Mouse (Mus musculus): ENCODE results near the gene Spns1. TPM values are rescaled to one million over a fixed set of nuclear protein-coding genes. Genes with fewer than 3 reads are reported as not detected.
"Not testable (repeated sequence)": the region's sequence is repeated elsewhere in the genome, so short reads cannot be mapped to it uniquely, and the experiment has no call there.

Spns1 gene
- polyA plus RNA-seq, 1 experiment from 2014 or later: 66.8 TPM

DNA sequence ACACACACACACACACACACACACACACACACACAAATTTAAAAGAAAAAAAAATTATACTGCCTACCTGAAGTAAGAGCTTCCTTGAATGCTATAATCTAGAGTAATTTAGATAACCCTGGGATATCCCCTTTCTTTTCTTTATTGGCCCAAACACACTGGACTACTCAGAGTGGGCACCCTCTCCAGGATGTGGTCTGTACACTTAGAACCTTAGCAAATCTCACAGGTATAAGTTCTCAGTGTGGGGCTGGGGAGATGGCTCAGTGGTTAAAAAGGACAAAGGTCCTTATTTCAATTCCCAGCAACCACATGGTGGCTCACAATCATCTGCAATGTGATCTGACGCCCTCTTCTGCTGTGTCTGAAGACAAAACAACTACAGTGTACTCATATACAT lies 30.2 kb downstream of the Spns1 start:
- no peak for DNase-seq (ENCODE audit: low spot score)
- WGBS: 52% methylated on average over 1 of the region's 1 CpGs
- H3K4me3 ChIP-seq: no peak overlapping the region
- no peaks in the 10 kb centered on the region for H3K9me3 ChIP-seq
- H3K27ac ChIP-seq: no peak overlapping the region
- H3K4me1 ChIP-seq (replicated peaks): peaks cover 11% of the 10 kb centered on the region; the same call in 1 of the 2 replicates
- no peaks in the 10 kb centered on the region for H3K27me3 ChIP-seq (ENCODE audit: insufficient read depth, poor library complexity, severe bottlenecking)
- no peaks in the 10 kb centered on the region for H3K36me3 ChIP-seq

DNA sequence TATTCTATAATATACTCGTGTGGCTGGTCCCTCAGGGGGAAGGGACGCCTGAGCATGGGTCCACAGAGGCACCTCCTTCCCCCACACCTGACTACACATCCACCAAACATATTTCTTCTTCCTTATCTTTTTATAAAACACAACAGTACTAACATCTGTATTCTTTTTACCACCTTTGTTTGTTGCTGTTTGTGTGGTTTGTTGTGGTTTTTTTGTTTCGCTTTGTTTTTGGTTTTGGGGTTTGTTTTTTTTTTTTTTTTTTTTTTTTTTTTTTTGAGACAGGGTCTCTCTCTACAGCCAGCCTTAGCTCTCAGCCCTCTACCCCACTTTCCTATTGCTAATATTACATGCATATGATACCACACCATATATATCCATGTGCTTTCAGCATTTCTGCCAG lies 31.3 kb downstream of the Spns1 start:
- WGBS: 51% methylated on average over 3 of the region's 3 CpGs
- Histone ChIP-seq H3K4me3 (no peak overlapping the region), H3K4me1 (replicated peaks) (0 out of 2 replicates have a peak, but pooled peaks cover 4% of the 10 kb centered on the region), H3K9me3 (no peaks in the 10 kb centered on the region), H3K36me3 (no peaks in the 10 kb centered on the region), H3K27ac (no peak overlapping the region), H3K27me3 (ENCODE audit: insufficient read depth, poor library complexity, severe bottlenecking) (no peaks in the 10 kb centered on the region)
- no peak for DNase-seq (ENCODE audit: low spot score)

DNA sequence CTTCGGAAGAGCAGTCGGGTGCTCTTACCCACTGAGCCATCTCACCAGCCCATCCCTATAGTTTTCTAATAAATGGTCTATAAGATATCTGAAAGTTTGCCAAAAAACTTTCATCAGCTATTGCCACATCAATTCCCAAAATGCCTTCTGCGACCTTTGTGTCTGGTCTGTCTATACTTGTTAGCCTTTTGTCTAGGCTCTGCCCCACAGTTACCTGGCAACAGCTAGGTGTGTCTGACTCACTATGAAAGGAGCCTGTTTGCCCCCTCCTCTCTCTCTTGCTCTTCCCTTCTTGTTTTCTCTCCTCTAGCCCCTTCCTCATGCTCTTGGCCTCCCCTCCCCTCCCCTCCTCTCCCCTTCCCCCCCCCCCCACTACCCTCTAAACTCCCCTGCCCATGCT lies 31.7 kb downstream of the Spns1 start:
- DNase-seq (ENCODE audit: low spot score): no peak
- WGBS: 70% methylated on average over 3 of the region's 3 CpGs
- Histone ChIP-seq H3K4me3 (no peak overlapping the region), H3K9me3 (no peaks in the 10 kb centered on the region), H3K36me3 (no peaks in the 10 kb centered on the region), H3K27ac (no peak overlapping the region), H3K27me3 (ENCODE audit: insufficient read depth, poor library complexity, severe bottlenecking) (no peaks in the 10 kb centered on the region), H3K4me1 (replicated peaks) (0 out of 2 replicates have a peak, but pooled peaks cover under 1% of the 10 kb centered on the region)

DNA sequence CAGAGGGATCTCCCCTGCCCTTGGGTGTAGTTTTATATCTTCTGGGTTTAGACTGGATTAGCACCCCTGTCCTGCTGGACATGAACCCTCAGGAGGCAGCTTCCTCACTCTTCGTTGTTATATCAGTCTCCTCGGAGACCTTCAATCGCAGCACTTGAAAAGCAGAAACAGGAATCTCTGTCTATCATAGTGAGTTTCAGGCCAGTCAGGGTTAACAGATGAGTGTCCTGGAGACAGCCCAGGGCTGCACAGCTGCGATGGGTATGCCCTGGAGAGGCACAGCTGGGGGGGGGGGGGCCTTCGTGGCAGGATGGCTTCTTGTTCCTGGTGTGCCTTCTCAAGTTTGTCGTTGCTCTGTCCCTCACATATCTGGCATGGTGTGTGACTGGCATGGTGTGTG lies 36.4 kb downstream of the Spns1 start:
- no peaks in the 10 kb centered on the region for H3K36me3 ChIP-seq
- WGBS: 57% methylated on average over 6 of the region's 6 CpGs
- H3K9me3 ChIP-seq: no peaks in the 10 kb centered on the region
- H3K4me3 ChIP-seq: no peak overlapping the region
- H3K27ac ChIP-seq: no peak overlapping the region
- no peak for DNase-seq (ENCODE audit: low spot score)
- H3K4me1 ChIP-seq (replicated peaks): no peaks in the 10 kb centered on the region
- no peaks in the 10 kb centered on the region for H3K27me3 ChIP-seq (ENCODE audit: insufficient read depth, poor library complexity, severe bottlenecking)

DNA sequence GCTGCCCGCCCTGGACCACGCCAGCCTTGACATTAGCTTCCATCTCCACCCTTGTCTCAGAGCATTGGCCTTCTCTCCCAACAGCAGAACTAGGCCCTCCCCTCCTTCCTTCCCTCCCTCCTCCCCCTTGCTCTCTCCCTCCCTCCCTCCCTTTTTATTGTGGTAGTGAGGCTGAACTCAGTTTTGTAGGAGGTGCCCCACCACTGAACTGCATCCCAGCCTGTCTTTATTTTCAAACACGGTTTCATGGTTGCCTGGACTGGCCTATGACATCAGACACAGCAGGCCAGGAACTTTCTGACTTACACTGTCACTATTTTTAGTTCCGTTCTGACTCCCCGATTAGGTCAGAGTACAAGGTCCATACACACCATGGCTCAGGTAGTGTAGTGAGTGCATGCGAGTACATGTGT lies 37.0 kb downstream of the Spns1 start:
- Histone ChIP-seq H3K9me3 (no peaks in the 10 kb centered on the region), H3K4me1 (replicated peaks) (no peaks in the 10 kb centered on the region), H3K27me3 (ENCODE audit: insufficient read depth, poor library complexity, severe bottlenecking) (no peaks in the 10 kb centered on the region), H3K27ac (no peak overlapping the region), H3K36me3 (no peaks in the 10 kb centered on the region), H3K4me3 (no peak overlapping the region)
- 79% methylated on average over 6 of the region's 6 CpGs for WGBS
- DNase-seq (ENCODE audit: low spot score): no peak

DNA sequence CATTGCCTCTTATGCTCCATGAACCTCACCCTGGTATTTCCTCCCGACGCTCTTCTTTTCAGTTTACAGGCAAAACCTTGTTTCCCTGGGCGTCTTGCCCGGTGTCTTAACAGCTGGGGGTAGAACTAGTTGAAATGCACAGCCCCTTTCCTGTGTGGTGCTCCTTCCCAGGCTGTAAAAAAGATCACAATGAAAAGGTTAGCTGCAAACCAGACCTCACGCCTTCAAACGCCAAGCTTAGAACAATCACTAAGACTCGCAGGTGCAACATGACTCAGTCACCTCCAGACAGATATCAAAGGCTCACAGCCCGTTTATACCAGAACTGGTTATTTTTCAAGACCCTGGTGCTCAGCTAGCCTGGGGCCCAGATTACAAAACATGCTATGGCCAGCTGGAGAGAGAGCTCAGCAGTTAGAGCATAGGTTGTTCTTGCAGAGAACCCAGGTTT lies 37.7 kb downstream of the Spns1 start:
- H3K36me3 ChIP-seq: no peaks in the 10 kb centered on the region
- no peak overlapping the region for H3K27ac ChIP-seq
- no peak for DNase-seq (ENCODE audit: low spot score)
- no peaks in the 10 kb centered on the region for H3K27me3 ChIP-seq (ENCODE audit: insufficient read depth, poor library complexity, severe bottlenecking)
- H3K9me3 ChIP-seq: no peaks in the 10 kb centered on the region
- H3K4me3 ChIP-seq: no peak overlapping the region
- no peaks in the 10 kb centered on the region for H3K4me1 ChIP-seq (replicated peaks)
- WGBS: 85% methylated on average over 8 of the region's 8 CpGs

DNA sequence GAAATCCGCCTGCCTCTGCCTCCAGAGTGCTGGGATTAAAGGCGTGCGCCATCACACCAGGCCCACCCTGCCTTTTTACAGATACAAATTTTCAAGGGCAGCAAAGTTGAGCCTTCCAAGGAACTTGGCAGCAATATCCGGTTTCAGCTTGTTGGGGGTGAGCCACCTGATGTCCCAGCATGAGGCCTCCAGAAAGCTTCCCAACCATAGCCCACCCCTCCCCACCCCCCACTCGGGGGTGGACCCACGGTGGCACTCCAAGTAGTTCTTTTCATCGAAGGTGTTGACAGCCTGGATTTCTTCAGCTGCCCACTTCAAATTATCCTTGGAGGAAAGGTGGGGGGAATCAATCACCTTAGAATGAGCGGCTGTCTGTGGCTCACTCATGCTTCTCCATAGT lies 38.3 kb downstream of the Spns1 start:
- Histone ChIP-seq H3K27me3 (ENCODE audit: insufficient read depth, poor library complexity, severe bottlenecking) (no peaks in the 10 kb centered on the region), H3K27ac (no peak overlapping the region), H3K36me3 (no peaks in the 10 kb centered on the region), H3K4me1 (replicated peaks) (no peaks in the 10 kb centered on the region), H3K4me3 (no peak overlapping the region), H3K9me3 (no peaks in the 10 kb centered on the region)
- WGBS: 80% methylated on average over 8 of the region's 8 CpGs
- DNase-seq (ENCODE audit: low spot score): no peak

DNA sequence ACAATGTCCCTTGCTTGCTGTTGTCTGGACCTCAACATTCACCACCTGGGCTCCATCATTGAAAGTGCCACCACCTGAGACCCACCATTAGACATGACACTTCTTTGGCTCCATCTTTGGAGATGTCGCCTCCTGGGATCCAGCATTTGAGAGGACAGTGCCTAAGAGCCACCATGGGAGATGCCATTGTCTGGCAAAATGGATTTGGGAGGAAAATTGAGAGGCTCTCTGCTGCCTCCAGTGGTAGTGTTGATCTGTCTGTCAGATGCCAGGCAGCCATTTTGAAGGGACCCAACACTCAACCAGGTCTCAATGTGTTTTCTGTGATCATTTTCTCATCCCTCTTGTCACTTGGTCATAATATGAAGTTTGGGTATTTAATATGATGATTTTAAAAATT lies 41.7 kb downstream of the Spns1 start:
- Histone ChIP-seq H3K27ac (no peak overlapping the region), H3K9me3 (no peaks in the 10 kb centered on the region), H3K27me3 (ENCODE audit: insufficient read depth, poor library complexity, severe bottlenecking) (no peaks in the 10 kb centered on the region), H3K4me1 (replicated peaks) (no peaks in the 10 kb centered on the region), H3K4me3 (no peak overlapping the region), H3K36me3 (no peaks in the 10 kb centered on the region)
- WGBS: 85% methylated on average over 1 of the region's 1 CpGs
- no peak for DNase-seq (ENCODE audit: low spot score)

DNA sequence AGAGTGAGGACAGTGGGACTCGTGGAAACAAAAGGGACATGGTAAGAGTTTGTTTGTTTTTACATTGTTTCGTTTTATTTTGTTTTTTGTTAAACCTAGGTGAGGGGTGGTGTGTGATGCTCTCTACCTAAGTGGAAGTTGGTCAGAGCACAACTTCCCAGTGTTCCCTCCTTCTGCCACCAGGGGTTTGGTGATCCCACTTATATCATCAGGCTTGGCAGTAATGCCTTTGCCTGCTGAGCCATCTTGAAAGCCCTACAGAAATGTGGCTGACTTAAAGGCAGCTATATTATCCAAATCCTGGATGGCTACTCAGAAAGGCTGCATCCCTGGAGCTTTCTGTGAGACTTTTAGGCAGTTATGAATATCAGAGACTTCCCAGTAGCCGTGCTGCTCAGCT lies 44.6 kb downstream of the Spns1 start:
- Histone ChIP-seq H3K9me3 (no peaks in the 10 kb centered on the region), H3K4me1 (replicated peaks) (no peaks in the 10 kb centered on the region), H3K27me3 (ENCODE audit: insufficient read depth, poor library complexity, severe bottlenecking) (no peaks in the 10 kb centered on the region), H3K36me3 (no peaks in the 10 kb centered on the region), H3K4me3 (no peak overlapping the region), H3K27ac (no peak overlapping the region)
- 80% methylated on average over 3 of the region's 3 CpGs for WGBS
- DNase-seq (ENCODE audit: low spot score): no peak

DNA sequence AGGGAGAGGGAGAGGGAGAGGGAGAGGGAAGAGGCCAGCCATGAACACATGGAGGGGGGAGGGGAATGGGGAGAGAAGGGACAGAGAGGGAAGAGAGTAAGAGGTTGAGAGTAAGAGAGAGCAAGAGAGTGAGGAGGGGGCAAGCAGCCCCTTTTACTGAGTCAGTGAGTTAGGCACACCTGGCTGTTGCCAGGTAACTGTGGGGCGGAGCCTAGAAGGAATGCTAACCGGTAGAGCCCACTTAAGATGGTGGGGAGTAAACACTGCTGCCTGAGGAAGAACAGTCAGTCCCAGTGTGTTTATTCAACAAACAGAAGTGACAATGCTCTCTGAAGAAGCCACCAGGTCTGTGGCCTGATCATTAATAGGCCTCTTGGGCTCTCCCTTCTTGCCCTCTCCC lies 46.6 kb downstream of the Spns1 start:
- no peak overlapping the region for H3K4me3 ChIP-seq
- H3K4me1 ChIP-seq (replicated peaks): no peaks in the 10 kb centered on the region
- H3K27me3 ChIP-seq (ENCODE audit: insufficient read depth, poor library complexity, severe bottlenecking): no peaks in the 10 kb centered on the region
- no peak overlapping the region for H3K27ac ChIP-seq
- 52% methylated on average over 2 of the region's 2 CpGs for WGBS
- no peaks in the 10 kb centered on the region for H3K9me3 ChIP-seq
- no peak for DNase-seq (ENCODE audit: low spot score)
- H3K36me3 ChIP-seq: no peaks in the 10 kb centered on the region

DNA sequence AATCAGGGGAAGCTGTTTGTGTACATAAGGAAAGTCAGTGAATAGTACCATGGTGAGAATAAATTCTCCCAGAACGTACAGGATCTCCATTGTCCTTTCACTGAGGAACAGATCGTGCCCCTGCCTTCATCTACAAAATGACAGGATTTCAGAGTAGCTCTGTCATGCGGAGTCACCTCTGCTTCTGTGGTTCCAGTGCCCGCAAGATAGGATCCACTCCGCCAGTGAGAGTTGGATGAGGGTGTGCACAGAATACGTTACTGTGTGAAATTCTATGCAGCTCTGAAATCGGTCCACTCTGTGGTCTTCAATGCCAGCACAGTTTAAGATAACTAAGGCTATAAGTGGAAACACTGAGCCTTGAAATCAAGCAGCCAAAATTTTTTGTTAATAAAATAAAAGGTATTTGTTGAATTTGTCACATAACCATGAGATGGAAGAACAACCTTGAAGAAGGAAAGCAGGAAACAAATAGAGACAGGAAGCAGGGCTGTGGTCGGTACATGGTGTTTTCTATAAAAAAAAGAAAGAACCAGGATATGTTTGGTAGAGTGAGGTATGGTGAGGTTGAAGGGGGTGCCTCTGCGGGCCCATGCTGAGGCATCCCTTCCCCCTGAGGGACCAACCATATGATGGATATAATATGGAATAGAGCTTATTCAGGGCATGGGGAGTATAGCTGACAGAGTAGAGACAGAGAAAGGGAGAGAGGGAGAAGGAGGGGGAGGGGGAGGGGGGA lies 47.2 kb downstream of the Spns1 start:
- H3K27ac ChIP-seq: no peak overlapping the region
- DNase-seq (ENCODE audit: low spot score): no peak
- no peaks in the 10 kb centered on the region for H3K36me3 ChIP-seq
- H3K9me3 ChIP-seq: no peaks in the 10 kb centered on the region
- no peaks in the 10 kb centered on the region for H3K27me3 ChIP-seq (ENCODE audit: insufficient read depth, poor library complexity, severe bottlenecking)
- 91% methylated on average over 9 of the region's 9 CpGs for WGBS
- H3K4me1 ChIP-seq (replicated peaks): no peaks in the 10 kb centered on the region
- H3K4me3 ChIP-seq: no peak overlapping the region

DNA sequence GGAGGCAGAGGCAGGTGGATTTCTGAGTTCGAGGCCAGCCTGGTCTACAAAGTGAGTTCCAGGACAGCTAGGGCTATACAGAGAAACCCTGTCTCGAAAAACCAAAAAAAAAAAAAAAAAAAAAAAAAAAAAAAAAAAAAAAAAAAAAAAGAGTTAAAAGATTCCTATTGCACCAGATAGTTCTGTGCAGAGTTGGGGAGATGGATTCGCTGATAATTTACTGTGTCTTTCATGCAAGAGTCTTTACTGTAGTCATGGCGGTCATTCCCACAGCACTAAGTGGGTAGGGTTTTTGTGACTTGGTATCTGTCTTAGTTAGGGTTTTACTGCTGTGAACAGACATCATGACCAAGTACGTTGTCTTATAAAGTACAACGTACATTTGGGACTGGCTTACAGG lies 48.4 kb downstream of the Spns1 start:
- H3K4me1 ChIP-seq (replicated peaks): peaks cover 11% of the 10 kb centered on the region
- H3K9me3 ChIP-seq; H3K36me3 ChIP-seq; DNase-seq (ENCODE audit: low spot score); H3K4me3 ChIP-seq; H3K27ac ChIP-seq; H3K27me3 ChIP-seq (ENCODE audit: insufficient read depth, poor library complexity, severe bottlenecking): not testable (repeated sequence)
- 88% methylated on average over 5 of the region's 6 CpGs for WGBS

DNA sequence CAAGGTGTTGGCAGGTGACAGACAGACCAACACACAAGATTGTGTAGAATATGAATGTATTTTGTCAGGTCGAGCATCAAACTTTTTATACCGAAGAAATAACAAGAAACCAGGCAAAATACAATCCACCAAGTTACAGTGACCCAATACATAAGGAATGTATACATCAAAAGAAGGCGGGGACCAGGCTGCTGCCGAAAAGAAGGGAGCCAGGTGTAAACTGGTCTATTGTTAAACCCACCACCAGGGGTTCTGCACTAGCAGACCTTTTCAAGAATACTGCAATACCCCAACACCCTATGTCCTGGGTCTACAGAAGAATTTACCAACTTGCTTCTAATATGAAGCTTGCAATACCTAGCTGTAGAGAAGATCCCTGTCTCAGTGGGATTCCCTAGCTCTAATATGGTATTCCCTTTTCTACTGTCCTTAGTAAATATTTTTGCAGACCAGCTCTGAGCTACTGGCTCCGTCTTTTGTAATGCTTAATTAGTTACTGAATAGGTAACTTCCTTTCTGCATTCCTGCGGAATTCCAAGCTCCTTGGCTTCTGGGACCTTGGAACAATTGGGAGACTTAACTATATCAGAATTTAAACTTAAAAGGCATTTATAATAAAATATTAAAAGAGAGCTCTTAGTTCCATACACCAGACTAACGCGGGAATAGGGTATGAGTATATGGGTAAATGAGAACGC lies 51.5 kb downstream of the Spns1 start:
- WGBS: 26% methylated on average over 9 of the region's 9 CpGs
- H3K36me3 ChIP-seq; H3K9me3 ChIP-seq; H3K27ac ChIP-seq; H3K4me3 ChIP-seq; DNase-seq (ENCODE audit: low spot score); H3K27me3 ChIP-seq (ENCODE audit: insufficient read depth, poor library complexity, severe bottlenecking): not testable (repeated sequence)
- H3K4me1 ChIP-seq (replicated peaks): peaks cover 11% of the 10 kb centered on the region
